Mouse (Mus musculus) left cerebral cortex, postnatal 4 days (tissue): ENCODE measurements at regions not wholly inside any gene's neighbourhood (a gene's known extent, or its start where the extent isn't known, plus 50 kb on each side); places are given as distances from the start of the nearest gene placed in this dataset.
"Not testable (repeated sequence)": the region's sequence is repeated elsewhere in the genome, so short reads cannot be mapped to it uniquely, and the experiment has no call there.

Experiments used
- DNase-seq: peaks from one replicate; pipeline ENCODE4 v3.0.0-alpha.2; 2022
- intact Hi-C: fragments of 180-260 bp; cut with DNase I; formaldehyde crosslinking; loops from one replicate; pipeline ENCODE4 v1.15.1; 2025

- intact Hi-C loops, result no loop called here
- DNase-seq, result no peak
These were observed 197.4 kb downstream of the Prex1 start for GRCm38 (mm10) chr2:166516261-166516660.

GRCm38 (mm10) chr2:166514664-166515063, 199.0 kb downstream of the Prex1 start:
- intact Hi-C loops, result no loop called here
- no peak for DNase-seq

GRCm38 (mm10) chr2:166512488-166512887, 201.1 kb downstream of the Prex1 start:
- intact Hi-C loops, result no loop called here

GRCm38 (mm10) chr2:166511477-166511876, 202.2 kb downstream of the Prex1 start:
- intact Hi-C loops, result not testable (repeated sequence)
- DNase-seq, result peak; percentile 34

More at GRCm38 (mm10) chr2:166512488-166512887, 201.1 kb downstream of the Prex1 start:
- no peak for DNase-seq

GRCm38 (mm10) chr2:166510776-166511175, 202.9 kb downstream of the Prex1 start:
- intact Hi-C loops, result no loop called here
- DNase-seq, result no peak

GRCm38 (mm10) chr2:166509591-166509990, 204.0 kb downstream of the Prex1 start:
- intact Hi-C loops, result no loop called here
- no peak for DNase-seq

- intact Hi-C loops, result no loop called here
- no peak for DNase-seq
These were observed 204.8 kb downstream of the Prex1 start for GRCm38 (mm10) chr2:166508656-166509420.

- no peak for DNase-seq
- intact Hi-C loops, result no loop called here
These were observed 208.3 kb downstream of the Prex1 start for GRCm38 (mm10) chr2:166505309-166505708.

GRCm38 (mm10) chr2:166503666-166504065, 210.0 kb downstream of the Prex1 start:
- intact Hi-C loops, result no loop called here
- DNase-seq, result no peak

GRCm38 (mm10) chr2:166492895-166493294, 220.7 kb downstream of the Prex1 start:
- no peak for DNase-seq
- intact Hi-C loops, result no loop called here

- intact Hi-C loops, result no loop called here
- DNase-seq, result no peak
These were observed 221.2 kb downstream of the Prex1 start for GRCm38 (mm10) chr2:166492421-166492820.

- DNase-seq, result no peak
- intact Hi-C loops, result no loop called here
These were observed 221.8 kb downstream of the Prex1 start for GRCm38 (mm10) chr2:166491861-166492260.

GRCm38 (mm10) chr2:166489041-166489872, 224.4 kb downstream of the Prex1 start:
- DNase-seq, result no peak
- intact Hi-C loops, result no loop called here

GRCm38 (mm10) chr2:166487688-166488087, 225.9 kb downstream of the Prex1 start:
- DNase-seq, result peak; percentile 63

GRCm38 (mm10) chr2:166485788-166486187, 227.8 kb downstream of the Prex1 start:
- intact Hi-C loops, result no loop called here

More at GRCm38 (mm10) chr2:166487688-166488087, 225.9 kb downstream of the Prex1 start:
- intact Hi-C loops, result no loop called here

GRCm38 (mm10) chr2:166485361-166485760, 228.3 kb downstream of the Prex1 start:
- no peak for DNase-seq
- intact Hi-C loops, result no loop called here

More at GRCm38 (mm10) chr2:166485788-166486187, 227.8 kb downstream of the Prex1 start:
- DNase-seq, result no peak

GRCm38 (mm10) chr2:166483617-166484319, 229.9 kb downstream of the Prex1 start:
- DNase-seq, result no peak
- intact Hi-C loops, result no loop called here

GRCm38 (mm10) chr2:166482720-166483616, 230.7 kb downstream of the Prex1 start:
- DNase-seq, result peak; percentile 47
- intact Hi-C loops, result no loop called here

GRCm38 (mm10) chr2:166481774-166482173, 231.9 kb downstream of the Prex1 start:
- DNase-seq, result no peak
- intact Hi-C loops, result no loop called here

GRCm38 (mm10) chr2:166481362-166481761, 232.3 kb downstream of the Prex1 start:
- intact Hi-C loops, result no loop called here
- no peak for DNase-seq
